8 mouse cellular contexts compared by ENCODE assay signal in genomic region chr11:116586310-116586709, GRCm38 (mm10). TPM values are rescaled to one million over a fixed set of nuclear protein-coding genes. Genes with fewer than 3 reads are reported as not detected.
DNase-seq lines count a peak whose midpoint lies in the region; ATAC-seq and TF ChIP-seq lines count a peak whose summit lies in the region.

Gene Aanat, plus strand, starts transcription at chr11:116586432.

- 74% methylated on average over 5 of the region's 5 CpGs for WGBS in intestine, embryonic 14.5 days
- 75% methylated on average over 5 of the region's 5 CpGs for WGBS in intestine, postnatal 0 days
- WGBS in hindbrain, embryonic 12.5 days: 58% methylated on average over 5 of the region's 5 CpGs
- WGBS in midbrain, embryonic 13.5 days: 55% methylated on average over 5 of the region's 5 CpGs

- 0 out of 2 replicates have a peak, but pooled peaks cover 11% of the 10 kb centered on the region for H3K27me3 ChIP-seq in intestine, embryonic 14.5 days (replicated peaks; ENCODE audit: control insufficient read depth, insufficient read depth, low read length)
- H3K27me3 ChIP-seq in intestine, postnatal 0 days (replicated peaks; ENCODE audit: control insufficient read depth, insufficient read depth, low read length): peaks cover 14% of the 10 kb centered on the region
- peaks cover 8% of the 10 kb centered on the region; the same call in 1 of the 2 replicates for H3K27me3 ChIP-seq in hindbrain, embryonic 12.5 days
- H3K27me3 ChIP-seq in midbrain, embryonic 13.5 days: peaks cover 5% of the 10 kb centered on the region; the same call in 1 of the 2 replicates

- no peaks in the 10 kb centered on the region for H3K36me3 ChIP-seq in intestine, embryonic 14.5 days (ENCODE audit: control insufficient read depth, insufficient read depth, low read length)
- no peaks in the 10 kb centered on the region for H3K36me3 ChIP-seq in intestine, postnatal 0 days (ENCODE audit: control insufficient read depth, insufficient read depth)
- no peaks in the 10 kb centered on the region for H3K36me3 ChIP-seq in hindbrain, embryonic 12.5 days
- H3K36me3 ChIP-seq in midbrain, embryonic 13.5 days: no peaks in the 10 kb centered on the region

- no peak within 1 kb of the TSS for H3K9ac ChIP-seq in intestine, embryonic 14.5 days (ENCODE audit: low read length)
- no peak within 1 kb of the TSS for H3K9ac ChIP-seq in intestine, postnatal 0 days (ENCODE audit: low read depth, low read length)
- H3K9ac ChIP-seq in hindbrain, embryonic 12.5 days: no peak within 1 kb of the TSS
- H3K9ac ChIP-seq in midbrain, embryonic 13.5 days (replicated peaks): no peak within 1 kb of the TSS

- TF ChIP-seq CTCF in intestine, postnatal 0 days (IDR thresholded peaks at IDR 0.05; ENCODE audit: low read depth): no peak

- peak within 1 kb of the TSS; percentile 20; the same call in 1 of the 2 replicates for H3K4me2 ChIP-seq in intestine, embryonic 14.5 days (ENCODE audit: low read length)
- no peak within 1 kb of the TSS for H3K4me2 ChIP-seq in intestine, postnatal 0 days (replicated peaks; ENCODE audit: low read depth)
- peak within 1 kb of the TSS; percentile 35 for H3K4me2 ChIP-seq in hindbrain, embryonic 12.5 days (replicated peaks)
- peak within 1 kb of the TSS; percentile 33 for H3K4me2 ChIP-seq in midbrain, embryonic 13.5 days (replicated peaks)

- DNase-seq in intestine, embryonic 14.5 days (ENCODE audit: low spot score): no peak
- peak; percentile 71 for DNase-seq in R1 (ENCODE audit: low read depth, low spot score)
- no peak for DNase-seq in Muller cell, postnatal 12 days (ENCODE audit: inconsistent ontology term)
- DNase-seq in lung, adult 18-20 months: no peak
- no peak for DNase-seq in B cell, adult 2 months

- no peaks in the 10 kb centered on the region for H3K9me3 ChIP-seq in intestine, embryonic 14.5 days (ENCODE audit: control insufficient read depth, low read length)
- H3K9me3 ChIP-seq in intestine, postnatal 0 days (ENCODE audit: control insufficient read depth): no peaks in the 10 kb centered on the region
- no peaks in the 10 kb centered on the region for H3K9me3 ChIP-seq in hindbrain, embryonic 12.5 days (replicated peaks)
- H3K9me3 ChIP-seq in midbrain, embryonic 13.5 days: no peaks in the 10 kb centered on the region

- no peaks in the 10 kb centered on the region for H3K4me1 ChIP-seq in intestine, embryonic 14.5 days (replicated peaks; ENCODE audit: control insufficient read depth, insufficient read depth, low read length)
- no peaks in the 10 kb centered on the region for H3K4me1 ChIP-seq in intestine, postnatal 0 days (replicated peaks; ENCODE audit: control insufficient read depth, insufficient read depth, low read length)
- H3K4me1 ChIP-seq in hindbrain, embryonic 12.5 days: peaks cover 24% of the 10 kb centered on the region
- H3K4me1 ChIP-seq in midbrain, embryonic 13.5 days (replicated peaks): peaks cover 20% of the 10 kb centered on the region

- no peak within 1 kb of the TSS for H3K27ac ChIP-seq in intestine, embryonic 14.5 days (ENCODE audit: low read depth)
- H3K27ac ChIP-seq in intestine, postnatal 0 days (ENCODE audit: low read depth, low read length): no peak within 1 kb of the TSS
- H3K27ac ChIP-seq in hindbrain, embryonic 12.5 days: no peak within 1 kb of the TSS
- H3K27ac ChIP-seq in midbrain, embryonic 13.5 days: 0 out of 2 replicates have a peak within 1 kb of the TSS, but pooled peaks have one; percentile 1

- ATAC-seq in intestine, embryonic 14.5 days (replicated peaks; ENCODE audit: low FRiP score, low TSS enrichment, low read depth): 0 out of 2 replicates have a peak, but pooled peaks have one; percentile 48
- ATAC-seq in intestine, postnatal 0 days: no peak
- no peak for ATAC-seq in hindbrain, embryonic 12.5 days (ENCODE audit: low FRiP score)
- ATAC-seq in midbrain, embryonic 13.5 days: no peak; the same call in 1 of the 2 replicates

- no peak within 1 kb of the TSS for H3K4me3 ChIP-seq in intestine, embryonic 14.5 days (ENCODE audit: low read depth, low read length)
- no peak within 1 kb of the TSS for H3K4me3 ChIP-seq in intestine, postnatal 0 days (ENCODE audit: low read depth, low read length)
- no peak within 1 kb of the TSS for H3K4me3 ChIP-seq in hindbrain, embryonic 12.5 days
- no peak within 1 kb of the TSS; the same call in 1 of the 2 replicates for H3K4me3 ChIP-seq in midbrain, embryonic 13.5 days (replicated peaks)

RNA-seq across cellular contexts. Expression of gene Aanat, which starts in this region (rescaled TPM):
- not detected in 2 replicates for polyA plus RNA-seq in intestine, embryonic 14.5 days (2014; fragmentation: Nextera tagmentation; extraction: Ambion mirVana)
- not detected in 2 replicates for polyA plus RNA-seq in intestine, postnatal 0 days (2015; fragmentation: Nextera tagmentation; extraction: Ambion mirVana)
- 0.15 TPM in 1 of 2 replicates, not detected in the other for polyA plus RNA-seq in hindbrain, embryonic 12.5 days (2016; fragmentation: Nextera tagmentation; extraction: Ambion mirVana)
- 0.22 and 0.34 TPM in 2 replicates for polyA plus RNA-seq in midbrain, embryonic 13.5 days (2015; fragmentation: Nextera tagmentation; extraction: Ambion mirVana)

Comparison
In these comparisons a context has a peak if more than half of its experiments do, and no peak if none do; other contexts are left out.
1. Peak in ATAC-seq and H3K4me2 ChIP-seq in intestine, embryonic 14.5 days; RNA of the gene not detected or under 1 TPM.